Mouse (Mus musculus) kidney, postnatal 10 days (tissue): ENCODE data around the gene Klk13.

ENCODE experiments used
- DNase-seq: peaks from one replicate; pipeline ENCODE4 v3.0.0; 2021; ENCODE audit warnings: mixed read lengths

Gene Klk13

GRCm38 (mm10) chr7:43772901-43773300 is 60.5 kb downstream of the Klk13 start:
- DNase-seq: no peak

GRCm38 (mm10) chr7:43774364-43774763 is 62.0 kb downstream of the Klk13 start, which contains the start of gene Klk11:
Gene Klk11 (plus strand): TSS chr7:43774604.
- DNase-seq: no peak

- DNase-seq: peak; percentile 2
Measured at GRCm38 (mm10) chr7:43774802-43775201, 62.4 kb downstream of the Klk13 start.

- DNase-seq: peak; percentile 4
Measured at GRCm38 (mm10) chr7:43775311-43776057, 63.1 kb downstream of the Klk13 start.

GRCm38 (mm10) chr7:43776506-43776905 is 64.1 kb downstream of the Klk13 start:
- DNase-seq: peak; percentile 1
